Mouse (Mus musculus) heart, adult 2 months (tissue): ENCODE measurements around the gene Cars2.

ENCODE experiments used
- CTCF ChIP-seq: fragments of 200-600 bp; IDR thresholded peaks from 2 replicates; pipeline ENCODE4 v1.8.1; 2022; ENCODE audit warnings: antibody characterized with exemption, mild to moderate bottlenecking, moderate library complexity
- POLR2A ChIP-seq: fragments of 200-500 bp; IDR thresholded peaks from 2 replicates; pipeline ENCODE4 v1.6.1; 2011; ENCODE audit warnings: mild to moderate bottlenecking, low read depth, low read length, control low read depth; ENCODE audit not compliant: insufficient read depth

DNA sequence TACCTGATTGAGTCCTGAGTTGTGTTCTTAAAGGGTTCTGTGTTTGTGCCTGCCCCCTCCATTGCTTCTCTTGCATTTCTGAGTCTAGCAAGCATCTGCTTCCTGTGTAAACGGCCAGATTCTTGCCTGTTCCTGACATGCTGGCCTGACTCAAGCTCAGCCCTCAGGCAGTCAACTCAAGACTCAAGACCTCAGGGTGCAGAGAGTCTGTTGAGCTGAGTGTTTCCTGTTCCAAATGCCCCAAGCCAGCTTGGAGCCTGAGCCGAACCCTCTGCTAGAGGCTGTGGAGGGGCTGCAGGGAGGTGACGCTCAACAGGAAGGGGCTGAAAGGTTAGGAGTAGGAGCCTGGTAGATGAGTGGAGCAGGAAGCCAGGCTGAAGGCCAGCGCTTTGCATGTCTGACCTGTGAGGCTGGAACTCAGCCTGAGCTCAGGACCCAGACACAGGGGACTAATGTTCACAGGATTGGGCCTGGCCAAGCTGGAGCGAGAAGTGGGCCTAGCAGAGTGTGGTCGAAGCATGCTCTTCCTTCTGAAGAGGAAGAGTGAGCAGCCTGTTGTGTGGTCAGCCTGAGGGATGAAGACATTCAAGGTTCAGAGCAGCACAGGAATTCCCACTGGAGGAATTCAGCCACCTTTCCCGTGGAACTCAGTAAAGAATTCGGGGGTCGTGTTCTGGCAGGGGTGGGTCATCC, 24.5 kb upstream of the Cars2 start:
- TF ChIP-seq POLR2A, result no peak
- TF ChIP-seq CTCF, result no peak
